Mouse (Mus musculus): ENCODE data around the gene Rora. TPM values are rescaled to one million over a fixed set of nuclear protein-coding genes. Genes with fewer than 3 reads are reported as not detected.

Gene Rora
- polyA plus RNA-seq, 2 experiments, result 4.5 to 10.1 TPM

DNA sequence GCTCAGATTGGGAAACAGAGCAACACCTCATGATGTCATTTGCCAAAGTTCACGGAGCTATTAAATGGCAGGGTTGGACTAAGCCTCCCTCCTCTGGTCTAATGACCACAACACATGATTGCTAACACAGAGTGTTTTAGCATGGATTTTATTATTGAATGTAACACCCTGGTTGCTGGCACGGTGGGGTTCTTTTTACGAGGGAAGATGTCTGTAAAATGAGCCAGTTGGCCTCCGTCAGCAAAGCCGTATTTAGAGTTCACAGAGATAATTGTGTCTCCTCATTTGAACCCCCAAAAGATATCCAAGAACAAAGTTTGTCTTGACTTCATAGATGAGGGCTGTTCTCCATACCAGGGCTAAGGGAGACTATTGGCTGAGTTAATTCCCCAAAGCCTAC is 398.3 kb downstream of the Rora start:
- Histone ChIP-seq H3K36me3 (ENCODE audit: control insufficient read depth, insufficient read depth, low read length) (no peaks in the 10 kb centered on the region), H3K9ac (ENCODE audit: low read depth, low read length, severe bottlenecking) (no peak overlapping the region), H3K27ac (replicated peaks; ENCODE audit: low read depth, low read length) (no peak overlapping the region), H3K4me2 (replicated peaks; ENCODE audit: low read depth, low read length, severe bottlenecking) (no peak overlapping the region), H3K4me3 (replicated peaks; ENCODE audit: low read length) (no peak overlapping the region), H3K4me1 (ENCODE audit: control insufficient read depth, insufficient read depth, low read length) (peaks cover 7% of the 10 kb centered on the region; the same call in 1 of the 2 replicates), H3K9me3 (ENCODE audit: control insufficient read depth, low read length) (no peaks in the 10 kb centered on the region), H3K27me3 (ENCODE audit: control insufficient read depth, insufficient read depth, low read length) (no peaks in the 10 kb centered on the region)
- WGBS, result 42% methylated on average over 5 of the region's 5 CpGs
- ATAC-seq (ENCODE audit: low FRiP score, low read depth) (no peak), DNase-seq (ENCODE audit: low spot score) (no peak)
- TF ChIP-seq POLR2A (IDR thresholded peaks at IDR 0.05; ENCODE audit: borderline replicate concordance, extremely low read depth, insufficient read depth, insufficient read length), result no peak

DNA sequence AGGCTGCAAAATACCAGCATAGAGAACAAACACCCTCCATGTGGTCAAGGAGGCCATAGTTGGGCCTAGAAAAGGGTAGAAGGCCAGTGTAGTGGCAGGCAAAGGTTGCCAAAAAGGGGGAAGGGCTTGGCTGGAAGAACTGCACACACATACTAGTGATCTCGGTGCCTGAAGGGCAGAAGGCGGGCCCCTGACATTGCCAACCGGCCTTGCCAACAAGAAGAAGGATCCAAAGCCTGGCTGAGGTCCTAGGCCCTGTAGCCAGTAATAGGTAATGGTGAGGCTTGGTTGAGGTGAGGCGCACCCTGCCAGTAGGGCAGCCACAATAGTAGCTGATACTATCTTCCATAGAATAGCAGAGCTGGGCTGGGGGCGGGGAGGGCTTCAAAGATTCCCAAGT is 401.7 kb downstream of the Rora start:
- H3K36me3 ChIP-seq (ENCODE audit: control insufficient read depth, insufficient read depth, low read length), result no peaks in the 10 kb centered on the region
- 94% methylated on average over 5 of the region's 5 CpGs for WGBS
- peaks cover 7% of the 10 kb centered on the region; the same call in 1 of the 2 replicates for H3K4me1 ChIP-seq (ENCODE audit: control insufficient read depth, insufficient read depth, low read length)
- DNase-seq (ENCODE audit: low spot score), result no peak
- no peak for TF ChIP-seq POLR2A (IDR thresholded peaks at IDR 0.05; ENCODE audit: borderline replicate concordance, extremely low read depth, insufficient read depth, insufficient read length)
- no peak overlapping the region for H3K4me2 ChIP-seq (replicated peaks; ENCODE audit: low read depth, low read length, severe bottlenecking)
- no peak overlapping the region for H3K4me3 ChIP-seq (replicated peaks; ENCODE audit: low read length)
- no peak for ATAC-seq (ENCODE audit: low FRiP score, low read depth)
- no peaks in the 10 kb centered on the region for H3K9me3 ChIP-seq (ENCODE audit: control insufficient read depth, low read length)
- H3K27ac ChIP-seq (replicated peaks; ENCODE audit: low read depth, low read length), result no peak overlapping the region
- no peak overlapping the region for H3K9ac ChIP-seq (ENCODE audit: low read depth, low read length, severe bottlenecking)
- H3K27me3 ChIP-seq (ENCODE audit: control insufficient read depth, insufficient read depth, low read length), result no peaks in the 10 kb centered on the region

DNA sequence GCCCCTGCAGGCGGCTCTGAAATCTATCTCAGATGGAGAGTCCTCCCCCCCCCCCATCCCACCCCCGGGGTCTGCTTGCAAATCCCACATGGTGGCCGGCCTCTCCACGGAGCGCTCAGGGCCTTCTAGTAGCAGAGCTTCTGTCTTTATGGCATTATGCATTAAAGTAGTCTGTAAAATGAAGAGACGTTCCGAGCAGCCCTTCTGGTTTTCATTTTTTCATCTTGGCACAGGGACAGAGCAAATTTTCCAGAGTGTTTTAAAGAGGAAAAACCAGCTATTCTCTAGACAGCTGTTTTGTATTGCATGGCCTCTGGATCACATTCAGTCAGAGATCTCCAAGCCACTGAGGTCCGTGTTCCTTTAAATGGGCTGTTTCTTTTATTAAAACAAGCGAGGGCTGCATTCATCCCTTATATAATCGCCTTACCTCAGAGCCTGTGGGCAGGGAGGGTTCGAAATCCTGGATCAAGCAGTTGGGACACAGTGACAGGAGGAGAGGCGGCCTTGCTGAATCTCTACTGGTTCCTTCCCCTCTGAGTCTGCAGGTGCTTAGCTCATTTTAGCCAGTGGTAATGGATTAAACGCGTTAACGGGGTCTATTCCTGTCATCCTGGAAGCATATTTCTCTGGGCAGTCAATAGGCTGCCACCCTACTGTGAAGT is 417.7 kb downstream of the Rora start:
- peak; percentile 87 for DNase-seq (ENCODE audit: low spot score)
- peak; percentile 78 for ATAC-seq (ENCODE audit: low FRiP score, low read depth)
- H3K4me2 ChIP-seq (replicated peaks; ENCODE audit: low read depth, low read length, severe bottlenecking), result no peak overlapping the region; the same call in 1 of the 2 replicates

DNA sequence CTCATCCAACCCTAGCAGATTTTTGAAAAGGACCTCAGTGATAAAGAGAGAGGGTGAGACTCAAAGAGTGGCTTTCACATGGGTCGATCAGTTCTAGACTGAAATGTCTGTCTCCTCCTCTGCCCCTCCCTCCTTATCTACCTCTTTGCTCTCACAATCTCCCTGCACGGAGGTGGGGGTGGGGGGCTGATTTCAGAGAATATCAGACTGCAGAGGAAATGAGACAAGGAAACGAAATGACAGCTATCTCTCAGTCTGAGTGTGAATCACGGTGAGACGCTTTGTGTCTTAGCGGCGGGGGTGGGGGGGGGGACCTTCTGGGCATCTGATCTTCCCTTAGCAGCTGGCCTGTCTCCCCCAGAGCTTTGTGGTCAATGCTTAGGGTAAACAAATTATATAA is 419.7 kb downstream of the Rora start:
- Histone ChIP-seq H3K4me2 (replicated peaks; ENCODE audit: low read depth, low read length, severe bottlenecking) (no peak overlapping the region), H3K27ac (replicated peaks; ENCODE audit: low read depth, low read length) (no peak overlapping the region), H3K9me3 (ENCODE audit: control insufficient read depth, low read length) (no peaks in the 10 kb centered on the region), H3K9ac (ENCODE audit: low read depth, low read length, severe bottlenecking) (no peak overlapping the region), H3K4me3 (replicated peaks; ENCODE audit: low read length) (no peak overlapping the region), H3K36me3 (ENCODE audit: control insufficient read depth, insufficient read depth, low read length) (no peaks in the 10 kb centered on the region), H3K4me1 (ENCODE audit: control insufficient read depth, insufficient read depth, low read length) (peaks cover 9% of the 10 kb centered on the region), H3K27me3 (ENCODE audit: control insufficient read depth, insufficient read depth, low read length) (no peaks in the 10 kb centered on the region)
- DNase-seq (ENCODE audit: low spot score), result no peak
- WGBS, result 86% methylated on average over 7 of the region's 7 CpGs
- no peak for TF ChIP-seq POLR2A (IDR thresholded peaks at IDR 0.05; ENCODE audit: borderline replicate concordance, extremely low read depth, insufficient read depth, insufficient read length)
- no peak for ATAC-seq (ENCODE audit: low FRiP score, low read depth)

More for the DNA sequence above, 417.7 kb downstream of the Rora start:
- 13% methylated on average over 15 of the region's 15 CpGs for WGBS
- Histone ChIP-seq H3K36me3 (ENCODE audit: control insufficient read depth, insufficient read depth, low read length) (no peaks in the 10 kb centered on the region), H3K9me3 (ENCODE audit: control insufficient read depth, low read length) (no peaks in the 10 kb centered on the region), H3K27me3 (ENCODE audit: control insufficient read depth, insufficient read depth, low read length) (no peaks in the 10 kb centered on the region), H3K4me1 (ENCODE audit: control insufficient read depth, insufficient read depth, low read length) (peaks cover 9% of the 10 kb centered on the region), H3K27ac (replicated peaks; ENCODE audit: low read depth, low read length) (no peak overlapping the region), H3K4me3 (replicated peaks; ENCODE audit: low read length) (no peak overlapping the region), H3K9ac (ENCODE audit: low read depth, low read length, severe bottlenecking) (no peak overlapping the region)
- TF ChIP-seq POLR2A (IDR thresholded peaks at IDR 0.05; ENCODE audit: borderline replicate concordance, extremely low read depth, insufficient read depth, insufficient read length), result no peak

DNA sequence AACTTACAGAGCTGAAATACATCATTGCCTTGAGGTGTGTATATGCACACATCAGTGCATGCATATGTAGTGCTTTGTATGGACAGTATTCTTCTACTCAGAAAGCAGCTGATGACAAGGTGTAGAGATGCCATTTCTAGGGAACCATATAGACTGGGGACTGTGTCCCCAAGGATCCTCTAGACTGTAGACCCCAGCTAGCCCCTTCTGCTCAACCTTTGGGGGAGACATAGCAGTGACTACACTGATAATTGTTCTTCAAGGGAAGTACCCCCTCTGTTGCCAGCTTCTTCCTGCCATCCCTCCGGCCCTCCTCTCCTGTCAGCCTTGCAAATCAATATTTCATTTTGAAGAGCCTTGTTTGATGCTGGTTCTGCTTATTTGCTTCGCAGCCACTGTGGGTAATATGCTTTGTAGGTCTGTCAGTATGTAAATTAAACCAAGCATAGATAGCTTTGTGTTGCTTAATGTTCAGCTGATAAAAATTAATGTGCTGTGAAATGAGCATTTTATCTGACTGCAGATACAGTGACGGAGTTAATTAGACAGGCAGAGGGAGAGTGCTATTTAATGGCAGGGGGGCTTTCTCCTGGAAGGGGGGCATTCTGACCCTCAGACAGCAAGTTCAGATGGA is 430.6 kb downstream of the Rora start:
- H3K9ac ChIP-seq (ENCODE audit: low read depth, low read length, severe bottlenecking), result no peak overlapping the region
- H3K36me3 ChIP-seq (ENCODE audit: control insufficient read depth, insufficient read depth, low read length), result no peaks in the 10 kb centered on the region
- H3K9me3 ChIP-seq (ENCODE audit: control insufficient read depth, low read length), result no peaks in the 10 kb centered on the region
- H3K4me3 ChIP-seq (replicated peaks; ENCODE audit: low read length), result no peak overlapping the region
- 52% methylated on average over 3 of the region's 3 CpGs for WGBS
- DNase-seq (ENCODE audit: low spot score) (no peak), ATAC-seq (ENCODE audit: low FRiP score, low read depth) (no peak)
- no peak overlapping the region for H3K27ac ChIP-seq (replicated peaks; ENCODE audit: low read depth, low read length)
- H3K4me2 ChIP-seq (replicated peaks; ENCODE audit: low read depth, low read length, severe bottlenecking), result no peak overlapping the region
- no peak for TF ChIP-seq POLR2A (IDR thresholded peaks at IDR 0.05; ENCODE audit: borderline replicate concordance, extremely low read depth, insufficient read depth, insufficient read length)
- peaks cover 10% of the 10 kb centered on the region for H3K4me1 ChIP-seq (ENCODE audit: control insufficient read depth, insufficient read depth, low read length)
- H3K27me3 ChIP-seq (ENCODE audit: control insufficient read depth, insufficient read depth, low read length), result no peaks in the 10 kb centered on the region
